Mouse (Mus musculus) small intestine, adult 2 months (tissue): Measurements from ENCODE around the gene 4930469K13Rik.

Experiments used
- CTCF ChIP-seq: fragments of 200-500 bp; IDR thresholded peaks from 2 replicates; pipeline ENCODE4 v1.5.1; 2012; ENCODE audit warnings: low read depth, mild to moderate bottlenecking, control low read depth, inconsistent platforms, low read length, moderate library complexity, mixed read lengths; ENCODE audit not compliant: insufficient replicate concordance, insufficient read length; ENCODE audit errors: extremely low read depth
- POLR2A ChIP-seq: fragments of 200-500 bp; IDR thresholded peaks from 2 replicates; pipeline ENCODE4 v1.6.1; 2012; ENCODE audit warnings: low read depth, mild to moderate bottlenecking, control low read depth, inconsistent platforms, low read length, moderate library complexity

DNA sequence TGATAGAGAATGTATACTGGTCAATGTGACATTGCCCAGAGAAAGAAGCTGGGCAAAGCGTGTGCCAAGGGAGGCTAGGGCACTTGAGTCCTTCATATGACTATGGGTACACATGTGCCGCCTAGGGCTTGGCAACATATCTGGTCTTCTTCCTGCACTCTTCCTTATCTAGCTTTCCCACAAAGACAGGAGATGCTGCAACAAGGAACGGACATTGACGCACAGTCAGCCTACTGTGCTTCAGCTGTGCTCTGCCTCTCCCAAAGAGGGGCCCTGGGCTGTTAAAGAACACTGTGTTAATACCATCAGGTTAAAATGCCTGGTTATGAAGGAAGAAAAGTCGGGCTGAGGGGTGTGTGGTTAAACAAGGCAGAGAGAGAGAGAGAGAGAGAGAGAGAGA lies 141.7 kb downstream of the 4930469K13Rik start:
- TF ChIP-seq CTCF (no peak), POLR2A (no peak)
